Mouse (Mus musculus) CH12.LX (cell line): ENCODE data around the gene Gpank1. TPM values are rescaled to one million over a fixed set of nuclear protein-coding genes. Genes with fewer than 3 reads are reported as not detected.

Experiments used
- DNase-seq: peaks from one replicate; pipeline ENCODE4 v3.0.0-alpha.2; 2013; ENCODE audit errors: extremely low read depth
- H3K27ac ChIP-seq: 2 replicates; pipeline ENCODE4 v1.5.1; 2012; ENCODE audit warnings: low read depth, mild to moderate bottlenecking, control low read depth, moderate library complexity; ENCODE audit not compliant: insufficient read depth
- H3K27me3 ChIP-seq: replicated peaks from 2 replicates; pipeline ENCODE3; 2012; ENCODE audit warnings: inconsistent platforms
- H3K36me3 ChIP-seq, 2 experiments: replicated peaks in 1 of 2; 2 replicates each; pipeline versions ENCODE3 to v1.6.1; 2012; ENCODE audit warnings: inconsistent platforms in 1 of 2, low read length in 1 of 2, mild to moderate bottlenecking in 1 of 2, mixed read lengths in 1 of 2, moderate library complexity in 1 of 2; ENCODE audit not compliant: control insufficient read depth in 1 of 2, insufficient read depth in 1 of 2
- H3K4me1 ChIP-seq, 2 experiments: 2 replicates each; pipeline ENCODE4 v1.6.1; 2012; ENCODE audit warnings: inconsistent platforms in 1 of 2, moderate library complexity in 1 of 2; ENCODE audit not compliant: insufficient read depth in 2 of 2, control insufficient read depth in 1 of 2
- H3K4me2 ChIP-seq: 2 replicates; pipeline ENCODE4 v1.6.1; 2012; ENCODE audit warnings: low read depth, mild to moderate bottlenecking, control low read depth; ENCODE audit not compliant: poor library complexity, insufficient read depth, severe bottlenecking
- H3K4me3 ChIP-seq, 3 experiments: fragments of 150-350 bp in 1 of 3; sonication (generic) in 1 of 3; replicated peaks in 1 of 3; 2 replicates each; pipeline versions ENCODE3 to v1.5.1; 2011 to 2012; ENCODE audit warnings: low read depth in 2 of 3, low read length in 2 of 3, mild to moderate bottlenecking in 2 of 3, moderate library complexity in 2 of 3, control low read depth in 1 of 3, improper control_type of control experiment in 1 of 3, inconsistent platforms in 1 of 3, mixed read lengths in 1 of 3; ENCODE audit not compliant: poor library complexity in 1 of 3
- H3K79me2 ChIP-seq: replicated peaks from 2 replicates; pipeline ENCODE4 v1.6.1; 2012; ENCODE audit warnings: mild to moderate bottlenecking, moderate library complexity; ENCODE audit not compliant: control insufficient read depth, poor library complexity, insufficient read depth, severe bottlenecking; ENCODE audit errors: extremely low read depth
- H3K9ac ChIP-seq: 2 replicates; pipeline ENCODE4 v1.6.1; 2012; ENCODE audit warnings: low read depth, mild to moderate bottlenecking, control low read depth, moderate library complexity; ENCODE audit not compliant: insufficient read depth
- H3K9me3 ChIP-seq: replicated peaks from 2 replicates; pipeline ENCODE3; 2012; ENCODE audit warnings: low read length, inconsistent platforms, mixed read lengths
- BHLHE40 ChIP-seq: IDR thresholded peaks from 2 replicates; pipeline ENCODE4 v1.6.1; 2011; ENCODE audit warnings: mild to moderate bottlenecking, low read depth, low read length, improper control_type of control experiment
- CHD2 ChIP-seq: IDR thresholded peaks from 2 replicates; pipeline ENCODE4 v1.6.1; 2011; ENCODE audit warnings: low read length, improper control_type of control experiment
- CTCF ChIP-seq, 2 experiments: IDR thresholded peaks in 1 of 2; conservative IDR thresholded peaks in 1 of 2; 2 replicates each; pipeline ENCODE4 v1.5.1; 2011 to 2012; ENCODE audit warnings: low read depth in 2 of 2, low read length in 2 of 2, improper control_type of control experiment in 1 of 2, inconsistent platforms in 1 of 2, mild to moderate bottlenecking in 1 of 2, moderate library complexity in 1 of 2
- ELF1 ChIP-seq: IDR thresholded peaks from 2 replicates; pipeline ENCODE4 v1.6.1; 2014; ENCODE audit warnings: low read depth, mild to moderate bottlenecking, inconsistent platforms, low read length, improper control_type of control experiment
- EP300 ChIP-seq: IDR thresholded peaks from 2 replicates; pipeline ENCODE4 v1.6.1; 2011; ENCODE audit warnings: low read length, improper control_type of control experiment
- GABPA ChIP-seq: IDR thresholded peaks from 2 replicates; pipeline ENCODE4 v1.6.1; 2012; ENCODE audit warnings: low read depth, low read length, improper control_type of control experiment, inconsistent platforms; ENCODE audit not compliant: insufficient replicate concordance
- IRF4 ChIP-seq: IDR thresholded peaks from 2 replicates; pipeline ENCODE4 v1.6.1; 2014; ENCODE audit warnings: low read depth, mild to moderate bottlenecking, inconsistent platforms, low read length, improper control_type of control experiment
- KAT2A ChIP-seq: IDR thresholded peaks from 2 replicates; pipeline ENCODE4 v1.6.1; 2012; ENCODE audit warnings: low read length, improper control_type of control experiment, inconsistent platforms; ENCODE audit not compliant: insufficient replicate concordance
- MEF2A ChIP-seq: IDR thresholded peaks from 2 replicates; pipeline ENCODE4 v1.6.1; 2014; ENCODE audit warnings: low read depth, mild to moderate bottlenecking, inconsistent platforms, low read length, improper control_type of control experiment, borderline replicate concordance
- MXI1 ChIP-seq: IDR thresholded peaks from 2 replicates; pipeline ENCODE4 v1.6.1; 2011; ENCODE audit warnings: mild to moderate bottlenecking, low read depth, low read length, improper control_type of control experiment
- MYC ChIP-seq: IDR thresholded peaks from 2 replicates; pipeline ENCODE4 v1.6.1; 2011; ENCODE audit warnings: low read depth, mild to moderate bottlenecking, improper control_type of control experiment, low read length
- NELFE ChIP-seq: IDR thresholded peaks from 2 replicates; pipeline ENCODE4 v1.6.1; 2011; ENCODE audit warnings: low read depth, low read length, improper control_type of control experiment
- NRF1 ChIP-seq: IDR thresholded peaks from 2 replicates; pipeline ENCODE4 v1.6.1; 2014; ENCODE audit warnings: low read depth, mild to moderate bottlenecking, inconsistent platforms, low read length, improper control_type of control experiment, moderate library complexity
- POLR2A ChIP-seq: IDR thresholded peaks from 2 replicates; pipeline ENCODE4 v1.6.1; 2011; ENCODE audit warnings: low read depth, mild to moderate bottlenecking, improper control_type of control experiment, low read length
- RAD21 ChIP-seq: IDR thresholded peaks from 2 replicates; pipeline ENCODE4 v1.6.1; 2011; ENCODE audit warnings: low read depth, mild to moderate bottlenecking, low read length, improper control_type of control experiment, moderate library complexity
- RCOR1 ChIP-seq: conservative IDR thresholded peaks from 2 replicates; pipeline ENCODE4 v1.6.1; 2012; ENCODE audit warnings: low read depth, mild to moderate bottlenecking, inconsistent platforms, low read length, improper control_type of control experiment
- SIN3A ChIP-seq: IDR thresholded peaks from 2 replicates; pipeline ENCODE4 v1.6.1; 2012; ENCODE audit warnings: low read length, improper control_type of control experiment, inconsistent platforms
- SMC3 ChIP-seq: IDR thresholded peaks from 2 replicates; pipeline ENCODE4 v1.6.1; 2011; ENCODE audit warnings: low read depth, low read length, improper control_type of control experiment
- TBP ChIP-seq: conservative IDR thresholded peaks from 2 replicates; pipeline ENCODE4 v1.6.1; 2011; ENCODE audit warnings: low read depth, low read length, improper control_type of control experiment
- TCF12 ChIP-seq: IDR thresholded peaks from 2 replicates; pipeline ENCODE4 v1.6.1; 2014; ENCODE audit warnings: low read depth, mild to moderate bottlenecking, inconsistent platforms, low read length, improper control_type of control experiment
- ZC3H11A ChIP-seq: IDR thresholded peaks from 2 replicates; pipeline ENCODE4 v1.6.1; 2012; ENCODE audit warnings: low read depth, mild to moderate bottlenecking, inconsistent platforms, low read length, improper control_type of control experiment
- ZMIZ1 ChIP-seq: IDR thresholded peaks from 2 replicates; pipeline ENCODE4 v1.6.1; 2012; ENCODE audit warnings: low read depth, mild to moderate bottlenecking, inconsistent platforms, low read length, improper control_type of control experiment
- ZNF384 ChIP-seq: IDR thresholded peaks from 2 replicates; pipeline ENCODE4 v1.6.1; 2012; ENCODE audit warnings: low read depth, low read length, improper control_type of control experiment, inconsistent platforms
- dilution Hi-C: fragments of 300-500 bp; cut with MboI; formaldehyde crosslinking; loops from 2 replicates; pipeline ENCODE4 v1.14.3; 2020; ENCODE audit warnings: low sequenced_read_pairs; ENCODE audit not compliant: extremely low pct_unique_long_range_greater_than_20kb, extremely low pct_ligation_motif_present
- in situ Hi-C: fragments of 300-500 bp; cut with MboI; formaldehyde crosslinking; loops from 3 replicates; pipeline ENCODE4 v1.14.3; 2019; ENCODE audit warnings: low sequenced_read_pairs, low pct_ligation_motif_present, low pct_unique_long_range_greater_than_20kb, mixed read lengths
- polyA plus RNA-seq: library from polyadenylated mRNA; unstranded; fragments of >175 nt; gene quantifications from 2 replicates; pipeline ENCODE4 v1.2.1, GENCODE M21; 2012; ENCODE audit warnings: low read depth; ENCODE audit not compliant: insufficient read length
- total RNA-seq, 2 experiments: library from RNA; depleted of rRNA; stranded (reverse); fragments of 300-350 nt in 1 of 2; fragments of >200 nt in 1 of 2; gene quantifications; 2 replicates each; pipeline ENCODE4 v1.2.3; 2012 to 2014

The Gpank1 gene
- total and polyA plus RNA-seq, 3 experiments = 32.6 to 43.0 (median 33.6) TPM

GRCm38 (mm10) chr17:35172445-35173234 is 51.4 kb downstream of the Gpank1 start (continued):
- peak; percentile 77; the same call in 1 of the 2 replicates for TF ChIP-seq ZMIZ1
- TF ChIP-seq RCOR1 = no peak
- TF ChIP-seq CHD2 = peak; percentile 23; the same call in 1 of the 2 replicates
- TF ChIP-seq TCF12 = peak; percentile 6; the same call in 1 of the 2 replicates
- 0 out of 2 replicates have a peak, but pooled peaks have one; percentile 1 for TF ChIP-seq BHLHE40
- peak; percentile 15; the same call in 1 of the 2 replicates for TF ChIP-seq SIN3A

GRCm38 (mm10) chr17:35173329-35173728 is 52.1 kb downstream of the Gpank1 start:
- TF ChIP-seq ZNF384 = no peak
- no peak for TF ChIP-seq RCOR1
- TF ChIP-seq TBP = 0 out of 2 replicates have a peak, but pooled peaks have one; percentile 41
- TF ChIP-seq ELF1 = peak; percentile 64
- TF ChIP-seq TCF12 = peak; percentile 55
- TF ChIP-seq MXI1 = no peak
- TF ChIP-seq NRF1 = no peak
- TF ChIP-seq IRF4 = peak; percentile 89
- TF ChIP-seq NELFE = 0 out of 2 replicates have a peak, but pooled peaks have one; percentile 12
- peak; percentile 48 for TF ChIP-seq POLR2A
- no peak for TF ChIP-seq CHD2
- TF ChIP-seq SMC3 = no peak
- TF ChIP-seq ZC3H11A = no peak
- TF ChIP-seq SIN3A = 0 out of 2 replicates have a peak, but pooled peaks have one; percentile 31
- TF ChIP-seq EP300 = peak; percentile 88
- TF ChIP-seq CTCF (conservative IDR thresholded peaks at IDR 0.05 in 1 of 2, IDR thresholded peaks at IDR 0.05 in 1 of 2; ENCODE audit: low read depth in 2 of 2, low read length in 2 of 2) = no peak
- TF ChIP-seq BHLHE40 = 0 out of 2 replicates have a peak, but pooled peaks have one; percentile 37
- TF ChIP-seq GABPA = no peak
- 0 out of 2 replicates have a peak, but pooled peaks have one; percentile 53 for TF ChIP-seq MYC
- TF ChIP-seq RAD21 = no peak
- TF ChIP-seq MEF2A = peak; percentile 34; the same call in 1 of the 2 replicates
- TF ChIP-seq KAT2A = no peak
- H3K79me2 ChIP-seq = no peaks in the 10 kb centered on the region
- H3K27ac ChIP-seq = peak overlapping the region; percentile 98
- in situ Hi-C loops (loop anchor here (5.0 kb wide), 1 partner anchor 59 kb away; the partner anchor contains the start of gene Atp6v1g2), dilution Hi-C loops (no loop called here)
- peak overlapping the region; percentile 46 for H3K9ac ChIP-seq
- H3K36me3 ChIP-seq = no peaks in the 10 kb centered on the region
- peak overlapping the region in 2 of 3 experiments; percentile 28 to 34 for H3K4me3 ChIP-seq
- H3K9me3 ChIP-seq = no peaks in the 10 kb centered on the region
- H3K4me1 ChIP-seq = peaks cover 14 to 52% of the 10 kb centered on the region in 2 experiments
- no peaks in the 10 kb centered on the region for H3K27me3 ChIP-seq
- DNase-seq = peak; percentile 74
- peak overlapping the region; percentile 48 for H3K4me2 ChIP-seq

Other genes with a start within 250 kb of the Gpank1 start
Only the 20 nearest of the 42 such genes appear.
- gene Msh5, start 74.7 kb upstream of the Gpank1 start, total RNA-seq (2012; rRNA removed) = 11.5 and 13.1 TPM in 2 replicates
- 6.1 and 7.6 TPM in 2 replicates for gene Msh5, start 74.7 kb upstream of the Gpank1 start, total RNA-seq (2014; rRNA removed)
- 10.6 and 12.1 TPM in 2 replicates for gene Msh5, start 74.7 kb upstream of the Gpank1 start, polyA plus RNA-seq
- gene Clic1, start 71.5 kb upstream of the Gpank1 start, total RNA-seq (2012; rRNA removed) = 182 and 198 TPM in 2 replicates
- 111 and 114 TPM in 2 replicates for gene Clic1, start 71.5 kb upstream of the Gpank1 start, total RNA-seq (2014; rRNA removed)
- 160 and 163 TPM in 2 replicates for gene Clic1, start 71.5 kb upstream of the Gpank1 start, polyA plus RNA-seq
- 3.4 and 4.3 TPM in 2 replicates for gene Ddah2, start 62.4 kb upstream of the Gpank1 start, total RNA-seq (2012; rRNA removed)
- gene Ddah2, start 62.4 kb upstream of the Gpank1 start, total RNA-seq (2014; rRNA removed) = 0.94 and 1.4 TPM in 2 replicates
- gene Ddah2, start 62.4 kb upstream of the Gpank1 start, polyA plus RNA-seq = 4.8 and 6.3 TPM in 2 replicates
- not detected in 2 replicates for gene Ly6g6c, start 56.1 kb upstream of the Gpank1 start, total RNA-seq (2012; rRNA removed)
- not detected in 2 replicates for gene Ly6g6c, start 56.1 kb upstream of the Gpank1 start, total RNA-seq (2014; rRNA removed)
- 0.30 and 0.42 TPM in 2 replicates for gene Ly6g6c, start 56.1 kb upstream of the Gpank1 start, polyA plus RNA-seq
- gene Mpig6b, start 55.3 kb upstream of the Gpank1 start, total RNA-seq (2012; rRNA removed) = not detected in 2 replicates
- gene Mpig6b, start 55.3 kb upstream of the Gpank1 start, total RNA-seq (2014; rRNA removed) = not detected in 2 replicates
- 0.10 TPM in 1 of 2 replicates, not detected in the other for gene Mpig6b, start 55.3 kb upstream of the Gpank1 start, polyA plus RNA-seq
- not detected in 2 replicates for gene Ly6g6e, start 44.6 kb upstream of the Gpank1 start, total RNA-seq (2012; rRNA removed)
- not detected in 2 replicates for gene Ly6g6e, start 44.6 kb upstream of the Gpank1 start, total RNA-seq (2014; rRNA removed)
- gene Ly6g6e, start 44.6 kb upstream of the Gpank1 start, polyA plus RNA-seq = not detected in 2 replicates
- gene Ly6g6d, start 43.4 kb upstream of the Gpank1 start, total RNA-seq (2012; rRNA removed) = not detected in 2 replicates
- not detected in 2 replicates for gene Ly6g6d, start 43.4 kb upstream of the Gpank1 start, total RNA-seq (2014; rRNA removed)
- 0.44 and 0.46 TPM in 2 replicates for gene Ly6g6d, start 43.4 kb upstream of the Gpank1 start, polyA plus RNA-seq
- gene Ly6g6f, start 35.8 kb upstream of the Gpank1 start, total RNA-seq (2012; rRNA removed) = not detected in 2 replicates
- 0.22 and 0.54 TPM in 2 replicates for gene Ly6g6f, start 35.8 kb upstream of the Gpank1 start, total RNA-seq (2014; rRNA removed)
- 0.29 and 0.67 TPM in 2 replicates for gene Ly6g6f, start 35.8 kb upstream of the Gpank1 start, polyA plus RNA-seq
- 15.3 and 16.2 TPM in 2 replicates for gene Abhd16a, start 32.2 kb upstream of the Gpank1 start, total RNA-seq (2012; rRNA removed)
- gene Abhd16a, start 32.2 kb upstream of the Gpank1 start, total RNA-seq (2014; rRNA removed) = 11.7 and 16.6 TPM in 2 replicates
- 10.7 and 11.6 TPM in 2 replicates for gene Abhd16a, start 32.2 kb upstream of the Gpank1 start, polyA plus RNA-seq
- gene Ly6g5c, start 13.2 kb upstream of the Gpank1 start, total RNA-seq (2012; rRNA removed) = not detected in 2 replicates
- gene Ly6g5c, start 13.2 kb upstream of the Gpank1 start, total RNA-seq (2014; rRNA removed) = not detected in 2 replicates
- not detected in 2 replicates for gene Ly6g5c, start 13.2 kb upstream of the Gpank1 start, polyA plus RNA-seq
- 0.30 and 0.50 TPM in 2 replicates for gene Ly6g5b, start 6.0 kb upstream of the Gpank1 start, total RNA-seq (2012; rRNA removed)
- gene Ly6g5b, start 6.0 kb upstream of the Gpank1 start, total RNA-seq (2014; rRNA removed) = 0.88 and 0.91 TPM in 2 replicates
- gene Ly6g5b, start 6.0 kb upstream of the Gpank1 start, polyA plus RNA-seq = 1.0 and 1.1 TPM in 2 replicates
- gene Csnk2b, start 598 bp downstream of the Gpank1 start, total RNA-seq (2012; rRNA removed) = 130 and 143 TPM in 2 replicates
- gene Csnk2b, start 598 bp downstream of the Gpank1 start, total RNA-seq (2014; rRNA removed) = 85.3 and 89.3 TPM in 2 replicates
- gene Csnk2b, start 598 bp downstream of the Gpank1 start, polyA plus RNA-seq = 267 and 348 TPM in 2 replicates
- 15.6 and 17.0 TPM in 2 replicates for gene D17H6S53E, start 4.9 kb downstream of the Gpank1 start, total RNA-seq (2012; rRNA removed)
- 8.8 and 11.9 TPM in 2 replicates for gene D17H6S53E, start 4.9 kb downstream of the Gpank1 start, total RNA-seq (2014; rRNA removed)
- gene D17H6S53E, start 4.9 kb downstream of the Gpank1 start, polyA plus RNA-seq = 8.7 and 13.8 TPM in 2 replicates
- gene Apom, start 10.6 kb downstream of the Gpank1 start, total RNA-seq (2012; rRNA removed) = 0.21 TPM in 1 of 2 replicates, not detected in the other
- gene Apom, start 10.6 kb downstream of the Gpank1 start, total RNA-seq (2014; rRNA removed) = not detected in 2 replicates
- gene Apom, start 10.6 kb downstream of the Gpank1 start, polyA plus RNA-seq = 0.39 and 0.41 TPM in 2 replicates
- gene Bag6, start 13.7 kb downstream of the Gpank1 start, total RNA-seq (2012; rRNA removed) = 73.0 and 73.7 TPM in 2 replicates
- 21.7 and 26.0 TPM in 2 replicates for gene Bag6, start 13.7 kb downstream of the Gpank1 start, total RNA-seq (2014; rRNA removed)
- 133 and 152 TPM in 2 replicates for gene Bag6, start 13.7 kb downstream of the Gpank1 start, polyA plus RNA-seq
- gene Prrc2a, start 43.4 kb downstream of the Gpank1 start, total RNA-seq (2012; rRNA removed) = 80.4 and 87.1 TPM in 2 replicates
- 27.8 and 31.3 TPM in 2 replicates for gene Prrc2a, start 43.4 kb downstream of the Gpank1 start, total RNA-seq (2014; rRNA removed)
- gene Prrc2a, start 43.4 kb downstream of the Gpank1 start, polyA plus RNA-seq = 234 and 313 TPM in 2 replicates
- 7.0 and 14.7 TPM in 2 replicates for gene Aif1, start 54.6 kb downstream of the Gpank1 start, total RNA-seq (2012; rRNA removed)
- gene Aif1, start 54.6 kb downstream of the Gpank1 start, total RNA-seq (2014; rRNA removed) = 14.1 and 15.5 TPM in 2 replicates
- 14.7 and 19.7 TPM in 2 replicates for gene Aif1, start 54.6 kb downstream of the Gpank1 start, polyA plus RNA-seq
- gene Lst1, start 67.0 kb downstream of the Gpank1 start, total RNA-seq (2012; rRNA removed) = 6.0 and 8.4 TPM in 2 replicates
- gene Lst1, start 67.0 kb downstream of the Gpank1 start, total RNA-seq (2014; rRNA removed) = 2.9 and 4.4 TPM in 2 replicates
- 8.5 and 9.0 TPM in 2 replicates for gene Lst1, start 67.0 kb downstream of the Gpank1 start, polyA plus RNA-seq
- gene Ltb, start 73.0 kb downstream of the Gpank1 start, total RNA-seq (2012; rRNA removed) = 120 and 150 TPM in 2 replicates
- 228 and 234 TPM in 2 replicates for gene Ltb, start 73.0 kb downstream of the Gpank1 start, total RNA-seq (2014; rRNA removed)
- 263 and 267 TPM in 2 replicates for gene Ltb, start 73.0 kb downstream of the Gpank1 start, polyA plus RNA-seq
- 18.8 and 28.0 TPM in 2 replicates for gene Tnf, start 80.6 kb downstream of the Gpank1 start, total RNA-seq (2012; rRNA removed)
- 19.0 and 20.8 TPM in 2 replicates for gene Tnf, start 80.6 kb downstream of the Gpank1 start, total RNA-seq (2014; rRNA removed)
- gene Tnf, start 80.6 kb downstream of the Gpank1 start, polyA plus RNA-seq = 25.2 and 28.3 TPM in 2 replicates